Mouse (Mus musculus) embryonic facial prominence, embryonic 13.5 days (tissue): ENCODE measurements around the gene Atp6ap1. TPM values are rescaled to one million over a fixed set of nuclear protein-coding genes. Genes with fewer than 3 reads are reported as not detected.

Experiments used
- ATAC-seq: fragments of 200-750 bp; cut with Nextera tagmentation; 2 replicates; pipeline ENCODE4 v1.8.0; 2017; ENCODE audit warnings: low read depth; ENCODE audit not compliant: insufficient number of reproducible peaks, insufficient read depth, low FRiP score, low TSS enrichment
- H3K27ac ChIP-seq: fragments of 300-500 bp; sonication (generic); 2 replicates; pipeline ENCODE4 v1.5.1; 2015; ENCODE audit warnings: moderate library complexity, mild to moderate bottlenecking, inconsistent platforms
- H3K27me3 ChIP-seq: fragments of 300-500 bp; sonication (generic); 2 replicates; pipeline ENCODE4 v1.6.1; 2015; ENCODE audit warnings: mild to moderate bottlenecking, inconsistent platforms
- H3K36me3 ChIP-seq: fragments of 300-500 bp; sonication (generic); 2 replicates; pipeline ENCODE4 v1.6.1; 2015; ENCODE audit warnings: mild to moderate bottlenecking, inconsistent platforms
- H3K4me1 ChIP-seq: fragments of 300-500 bp; sonication (generic); 2 replicates; pipeline ENCODE4 v1.6.1; 2015; ENCODE audit warnings: inconsistent platforms
- H3K4me2 ChIP-seq: fragments of 300-500 bp; sonication (generic); 2 replicates; pipeline ENCODE4 v1.6.1; 2015; ENCODE audit warnings: moderate library complexity, mild to moderate bottlenecking, inconsistent platforms
- H3K4me3 ChIP-seq: fragments of 300-500 bp; sonication (generic); 2 replicates; pipeline ENCODE4 v1.5.1; 2015; ENCODE audit warnings: mild to moderate bottlenecking, inconsistent platforms
- H3K9ac ChIP-seq: fragments of 300-500 bp; sonication (generic); 2 replicates; pipeline ENCODE4 v1.6.1; 2015; ENCODE audit warnings: mild to moderate bottlenecking, inconsistent platforms
- H3K9me3 ChIP-seq: fragments of 300-500 bp; sonication (generic); 2 replicates; pipeline ENCODE4 v1.6.1; 2016; ENCODE audit warnings: inconsistent platforms
- WGBS: fragments of 180-500 bp; shearing (Covaris S2); methylation state at CpG from one replicate; pipeline ENCODE4 v1.1.7; 2015; ENCODE audit warnings: mixed read lengths; 5-methylcytosine and 5-hydroxymethylcytosine counted together
- polyA plus RNA-seq: library from polyadenylated mRNA; unstranded; fragments of >200 nt; fragmentation: Nextera tagmentation; extraction: Ambion mirVana; gene quantifications from 2 replicates; pipeline ENCODE4 v1.2.1, GENCODE M21; 2015

Gene Atp6ap1
- 124 and 133 TPM in 2 replicates for polyA plus RNA-seq

GRCm38 (mm10) chrX:74296538-74297448, at the start of gene Atp6ap1:
TSS of gene Atp6ap1 (plus strand) at chrX:74297097.
- WGBS = 22% methylated on average over 37 of the region's 37 CpGs
- H3K27me3 ChIP-seq = no peaks in the 10 kb centered on the region
- H3K4me1 ChIP-seq = no peaks in the 10 kb centered on the region
- ATAC-seq = peak; percentile 95
- peak within 1 kb of the TSS; percentile 82 for H3K9ac ChIP-seq
- H3K27ac ChIP-seq = peak within 1 kb of the TSS; percentile 69
- H3K9me3 ChIP-seq = no peaks in the 10 kb centered on the region
- H3K4me2 ChIP-seq = peak within 1 kb of the TSS; percentile 66
- H3K4me3 ChIP-seq = peak within 1 kb of the TSS; percentile 64
- peaks cover 18% of the 10 kb centered on the region for H3K36me3 ChIP-seq

- Histone ChIP-seq H3K27me3 (no peaks in the 10 kb centered on the region), H3K4me3 (peak overlapping the region; percentile 44), H3K9ac (peak overlapping the region; percentile 74; the same call in 1 of the 2 replicates), H3K27ac (peak overlapping the region; percentile 76), H3K4me2 (peak overlapping the region; percentile 61), H3K4me1 (peaks cover 8% of the 10 kb centered on the region), H3K9me3 (no peaks in the 10 kb centered on the region), H3K36me3 (no peaks in the 10 kb centered on the region)
- no peak for ATAC-seq
- 14% methylated on average over 3 of the region's 3 CpGs for WGBS
Observed at GRCm38 (mm10) chrX:74248651-74249050, 48.2 kb upstream of the Atp6ap1 start.

- ATAC-seq = no peak
- Histone ChIP-seq H3K4me3 (peak within 1 kb of the TSS; percentile 44), H3K4me2 (peak within 1 kb of the TSS; percentile 61), H3K27me3 (no peaks in the 10 kb centered on the region), H3K9ac (peak within 1 kb of the TSS; percentile 74), H3K36me3 (no peaks in the 10 kb centered on the region), H3K9me3 (no peaks in the 10 kb centered on the region), H3K27ac (peak within 1 kb of the TSS; percentile 76), H3K4me1 (0 out of 2 replicates have a peak, but pooled peaks cover 4% of the 10 kb centered on the region)
- WGBS = 28% methylated on average over 38 of the region's 38 CpGs
Observed at GRCm38 (mm10) chrX:74249615-74250014, 47.3 kb upstream of the Atp6ap1 start, which contains the start of gene Flna. TSS of gene Flna (minus strand) at chrX:74249820.

- WGBS = 25% methylated on average over 39 of the region's 39 CpGs
- ATAC-seq = peak; percentile 95
- Histone ChIP-seq H3K4me3 (peak within 1 kb of the TSS; percentile 56), H3K4me2 (peak within 1 kb of the TSS; percentile 66), H3K36me3 (peaks cover 21% of the 10 kb centered on the region), H3K27ac (peak within 1 kb of the TSS; percentile 90), H3K4me1 (0 out of 2 replicates have a peak, but pooled peaks cover 8% of the 10 kb centered on the region), H3K27me3 (no peaks in the 10 kb centered on the region), H3K9me3 (no peaks in the 10 kb centered on the region), H3K9ac (peak within 1 kb of the TSS; percentile 78)
Observed at GRCm38 (mm10) chrX:74254153-74254887, 42.6 kb upstream of the Atp6ap1 start, which contains the start of gene Emd. TSS of gene Emd (plus strand) at chrX:74254687.

- Histone ChIP-seq H3K9ac (peak overlapping the region; percentile 78), H3K4me2 (peak overlapping the region; percentile 66), H3K9me3 (no peaks in the 10 kb centered on the region), H3K27me3 (no peaks in the 10 kb centered on the region), H3K4me1 (0 out of 2 replicates have a peak, but pooled peaks cover 6% of the 10 kb centered on the region), H3K4me3 (peak overlapping the region; percentile 56), H3K36me3 (peaks cover 21% of the 10 kb centered on the region), H3K27ac (peak overlapping the region; percentile 90)
- no peak; the same call in 1 of the 2 replicates for ATAC-seq
- WGBS = 30% methylated on average over 31 of the region's 31 CpGs
Observed at GRCm38 (mm10) chrX:74254888-74255565, 41.9 kb upstream of the Atp6ap1 start.

GRCm38 (mm10) chrX:74257746-74258145, 39.2 kb upstream of the Atp6ap1 start:
- no peak overlapping the region for H3K9ac ChIP-seq
- no peak overlapping the region for H3K4me3 ChIP-seq
- WGBS = 95% methylated on average over 3 of the region's 3 CpGs
- H3K4me1 ChIP-seq = 0 out of 2 replicates have a peak, but pooled peaks cover 4% of the 10 kb centered on the region
- no peaks in the 10 kb centered on the region for H3K27me3 ChIP-seq
- no peaks in the 10 kb centered on the region for H3K9me3 ChIP-seq
- H3K4me2 ChIP-seq = no peak overlapping the region
- ATAC-seq = no peak
- no peak overlapping the region for H3K27ac ChIP-seq
- peaks cover 21% of the 10 kb centered on the region for H3K36me3 ChIP-seq

- no peaks in the 10 kb centered on the region for H3K27me3 ChIP-seq
- H3K4me2 ChIP-seq = peak overlapping the region; percentile 55
- H3K9ac ChIP-seq = peak overlapping the region; percentile 64; the same call in 1 of the 2 replicates
- H3K4me1 ChIP-seq = peaks cover 6% of the 10 kb centered on the region; the same call in 1 of the 2 replicates
- 31% methylated on average over 3 of the region's 3 CpGs for WGBS
- peak overlapping the region; percentile 57 for H3K4me3 ChIP-seq
- H3K36me3 ChIP-seq = peaks cover 8% of the 10 kb centered on the region
- no peaks in the 10 kb centered on the region for H3K9me3 ChIP-seq
- ATAC-seq = no peak
- H3K27ac ChIP-seq = peak overlapping the region; percentile 97
Observed at GRCm38 (mm10) chrX:74269736-74270061, 27.2 kb upstream of the Atp6ap1 start.

GRCm38 (mm10) chrX:74270062-74270901, 26.6 kb upstream of the Atp6ap1 start, which contains the start of gene Rpl10:
TSS of gene Rpl10 (plus strand) at chrX:74270812.
- Histone ChIP-seq H3K27me3 (no peaks in the 10 kb centered on the region), H3K9me3 (no peaks in the 10 kb centered on the region), H3K9ac (peak within 1 kb of the TSS; percentile 86), H3K4me2 (peak within 1 kb of the TSS; percentile 58), H3K27ac (peak within 1 kb of the TSS; percentile 97), H3K4me3 (peak within 1 kb of the TSS; percentile 57), H3K4me1 (peaks cover 6% of the 10 kb centered on the region; the same call in 1 of the 2 replicates), H3K36me3 (peaks cover 8% of the 10 kb centered on the region)
- WGBS = 20% methylated on average over 42 of the region's 42 CpGs
- peak; percentile 96 for ATAC-seq

GRCm38 (mm10) chrX:74270902-74271551, 25.9 kb upstream of the Atp6ap1 start:
- Histone ChIP-seq H3K9ac (peak overlapping the region; percentile 86), H3K9me3 (no peaks in the 10 kb centered on the region), H3K27me3 (no peaks in the 10 kb centered on the region), H3K4me1 (peaks cover 6% of the 10 kb centered on the region; the same call in 1 of the 2 replicates), H3K4me2 (peak overlapping the region; percentile 58), H3K27ac (peak overlapping the region; percentile 73), H3K36me3 (peaks cover 8% of the 10 kb centered on the region), H3K4me3 (peak overlapping the region; percentile 57)
- ATAC-seq = no peak
- WGBS = 22% methylated on average over 27 of the region's 27 CpGs
